Mouse (Mus musculus): ENCODE data around the gene Jmy.

DNA sequence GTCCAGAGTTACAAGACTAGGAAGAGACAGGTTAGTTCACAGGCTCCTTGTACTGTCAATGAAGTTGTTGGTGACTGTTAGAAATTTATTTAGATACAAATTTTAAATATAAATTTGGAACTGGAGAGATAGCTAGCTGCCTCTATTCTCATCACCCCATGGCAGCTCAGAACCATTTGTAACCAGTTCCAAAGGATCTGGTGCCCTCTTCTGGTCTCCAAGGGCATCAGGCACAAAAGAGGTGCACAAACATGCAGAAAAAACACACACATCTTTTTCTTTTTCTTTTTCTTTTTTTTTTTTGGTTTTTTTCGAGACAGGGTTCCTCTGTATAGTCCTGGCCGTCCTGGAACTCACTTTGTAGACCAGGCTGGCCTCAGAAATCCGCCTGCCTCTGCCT is 18.5 kb downstream of the Jmy start:
- TF ChIP-seq CTCF (IDR thresholded peaks at IDR 0.05; ENCODE audit: insufficient read depth, low read depth, low read length) (no peak), POLR2A (IDR thresholded peaks at IDR 0.05; ENCODE audit: insufficient read depth, low read depth, low read length) (no peak)
